Mouse (Mus musculus) megakaryocyte, embryonic 14.5 days (primary cell): Measurements from ENCODE around the gene Zfp109. TPM values are rescaled to one million over a fixed set of nuclear protein-coding genes. Genes with fewer than 3 reads are reported as not detected.

Experiments
- H3K27me3 ChIP-seq: replicated peaks from 2 replicates; pipeline ENCODE3; 2012; ENCODE audit warnings: inconsistent platforms
- H3K36me3 ChIP-seq: replicated peaks from 2 replicates; pipeline ENCODE3; 2012; ENCODE audit warnings: low read length, inconsistent platforms, mixed read lengths
- H3K4me1 ChIP-seq: 2 replicates; pipeline ENCODE4 v1.6.1; 2012; ENCODE audit warnings: inconsistent platforms
- H3K4me3 ChIP-seq: replicated peaks from 2 replicates; pipeline ENCODE3; 2012; ENCODE audit warnings: moderate library complexity, mild to moderate bottlenecking, inconsistent platforms
- H3K9me3 ChIP-seq: 2 replicates; pipeline ENCODE4 v1.6.1; 2012; ENCODE audit warnings: inconsistent platforms
- FLI1 ChIP-seq: IDR thresholded peaks from 2 replicates; pipeline ENCODE4 v1.6.1; 2012; ENCODE audit warnings: low read length, inconsistent platforms, mixed read lengths
- GATA1 ChIP-seq: IDR thresholded peaks from 3 replicates; pipeline ENCODE4 v1.6.1; 2012; ENCODE audit warnings: mixed read lengths, low read length, inconsistent platforms, borderline replicate concordance
- polyA plus RNA-seq: library from polyadenylated mRNA; stranded (reverse); fragments of >175 nt; gene quantifications from 2 replicates; pipeline ENCODE4 v1.2.3, GENCODE M21; 2012; ENCODE audit warnings: low replicate concordance; ENCODE audit not compliant: insufficient read depth

Gene Zfp109
- polyA plus RNA-seq, 1 experiment, result 0.27 TPM

- peaks cover 39% of the 10 kb centered on the region for H3K4me1 ChIP-seq
These were observed 29.7 kb downstream of the Zfp109 start for GRCm38 (mm10) chr7:24207488-24208261.

GRCm38 (mm10) chr7:24196961-24197360 is 40.4 kb downstream of the Zfp109 start:
- peaks cover 11% of the 10 kb centered on the region for H3K4me1 ChIP-seq
- peaks cover 77% of the 10 kb centered on the region for H3K36me3 ChIP-seq
- no peaks in the 10 kb centered on the region for H3K27me3 ChIP-seq
- peaks cover 47% of the 10 kb centered on the region for H3K9me3 ChIP-seq
- no peak overlapping the region for H3K4me3 ChIP-seq
- TF ChIP-seq GATA1, result no peak
- no peak for TF ChIP-seq FLI1

More at GRCm38 (mm10) chr7:24207488-24208261, 29.7 kb downstream of the Zfp109 start:
- Histone ChIP-seq H3K9me3 (peaks cover 11% of the 10 kb centered on the region), H3K4me3 (peak overlapping the region; percentile 92), H3K36me3 (peaks cover 30% of the 10 kb centered on the region), H3K27me3 (peaks cover 2% of the 10 kb centered on the region)
- TF ChIP-seq FLI1 (no peak), GATA1 (no peak)

GRCm38 (mm10) chr7:24193157-24193556 is 44.2 kb downstream of the Zfp109 start:
- no peak for TF ChIP-seq GATA1
- TF ChIP-seq FLI1, result no peak
- H3K4me1 ChIP-seq, result peaks cover 34% of the 10 kb centered on the region
- H3K27me3 ChIP-seq, result no peaks in the 10 kb centered on the region
- H3K9me3 ChIP-seq, result peaks cover 28% of the 10 kb centered on the region
- H3K36me3 ChIP-seq, result peaks cover 58% of the 10 kb centered on the region
- no peak overlapping the region for H3K4me3 ChIP-seq

- H3K27me3 ChIP-seq, result no peaks in the 10 kb centered on the region
- H3K4me3 ChIP-seq, result no peak overlapping the region
- H3K4me1 ChIP-seq, result peaks cover 52% of the 10 kb centered on the region
- peaks cover 48% of the 10 kb centered on the region for H3K36me3 ChIP-seq
- TF ChIP-seq GATA1, result no peak
- H3K9me3 ChIP-seq, result peaks cover 25% of the 10 kb centered on the region
These were observed 46.0 kb downstream of the Zfp109 start for GRCm38 (mm10) chr7:24191361-24191760.

GRCm38 (mm10) chr7:24189571-24189944 is 47.8 kb downstream of the Zfp109 start:
- peak overlapping the region; percentile 85 for H3K4me3 ChIP-seq
- H3K36me3 ChIP-seq, result peaks cover 44% of the 10 kb centered on the region
- no peaks in the 10 kb centered on the region for H3K27me3 ChIP-seq
- TF ChIP-seq GATA1 (no peak), FLI1 (no peak)
- H3K9me3 ChIP-seq, result peaks cover 23% of the 10 kb centered on the region
- peaks cover 56% of the 10 kb centered on the region for H3K4me1 ChIP-seq

GRCm38 (mm10) chr7:24188901-24189570 is 48.3 kb downstream of the Zfp109 start:
- peaks cover 60% of the 10 kb centered on the region for H3K4me1 ChIP-seq
- peaks cover 19% of the 10 kb centered on the region for H3K9me3 ChIP-seq
- no peaks in the 10 kb centered on the region for H3K27me3 ChIP-seq
- no peak for TF ChIP-seq GATA1
- TF ChIP-seq FLI1, result no peak
- peaks cover 39% of the 10 kb centered on the region for H3K36me3 ChIP-seq
- peak overlapping the region; percentile 85 for H3K4me3 ChIP-seq

GRCm38 (mm10) chr7:24187611-24188010 is 49.7 kb downstream of the Zfp109 start:
- peaks cover 65% of the 10 kb centered on the region for H3K4me1 ChIP-seq
- peaks cover 16% of the 10 kb centered on the region for H3K9me3 ChIP-seq
- H3K4me3 ChIP-seq, result peak overlapping the region; percentile 79
- H3K36me3 ChIP-seq, result peaks cover 30% of the 10 kb centered on the region
- TF ChIP-seq GATA1 (peak; percentile 45; the same call in 1 of the 3 replicates), FLI1 (peak; percentile 73; the same call in 1 of the 2 replicates)
- no peaks in the 10 kb centered on the region for H3K27me3 ChIP-seq

Other genes with a start within 250 kb of the Zfp109 start
- gene V1rd19, start 235.9 kb downstream of the Zfp109 start, polyA plus RNA-seq, result not detected in 2 replicates
- not detected in 2 replicates for gene Vmn1r183, start 184.3 kb downstream of the Zfp109 start, polyA plus RNA-seq
- gene Zfp180, start 155.6 kb downstream of the Zfp109 start, polyA plus RNA-seq, result 3.2 and 4.7 TPM in 2 replicates
- gene Zfp112, start 125.2 kb downstream of the Zfp109 start, polyA plus RNA-seq, result 0.16 TPM in 1 of 2 replicates, not detected in the other
- 1.00 and 2.8 TPM in 2 replicates for gene Zfp235, start 103.4 kb downstream of the Zfp109 start, polyA plus RNA-seq
- gene Zfp114, start 62.5 kb downstream of the Zfp109 start, polyA plus RNA-seq, result not detected in 2 replicates
- gene Zfp111, start 26.1 kb downstream of the Zfp109 start, polyA plus RNA-seq, result 0.41 TPM in 1 of 2 replicates, not detected in the other
- not detected in 2 replicates for gene Zfp108, start 17.2 kb upstream of the Zfp109 start, polyA plus RNA-seq
- 1.2 TPM in 1 of 2 replicates, not detected in the other for gene Zfp93, start 32.9 kb upstream of the Zfp109 start, polyA plus RNA-seq
- gene Zfp61, start 63.7 kb upstream of the Zfp109 start, polyA plus RNA-seq, result 5.2 and 7.2 TPM in 2 replicates
- gene Zfp94, start 79.1 kb upstream of the Zfp109 start, polyA plus RNA-seq, result 1.1 TPM in 1 of 2 replicates, not detected in the other
- gene Tescl, start 96.4 kb upstream of the Zfp109 start, polyA plus RNA-seq, result not detected in 2 replicates
- not detected in 2 replicates for gene Lypd5, start 111.6 kb upstream of the Zfp109 start, polyA plus RNA-seq
- 9.0 and 25.3 TPM in 2 replicates for gene Kcnn4, start 132.7 kb upstream of the Zfp109 start, polyA plus RNA-seq
- gene Smg9, start 162.1 kb upstream of the Zfp109 start, polyA plus RNA-seq, result 42.3 and 58.9 TPM in 2 replicates
- gene Irgc1, start 214.7 kb upstream of the Zfp109 start, polyA plus RNA-seq, result 0.28 TPM in 1 of 2 replicates, not detected in the other
- gene Plaur, start 224.9 kb upstream of the Zfp109 start, polyA plus RNA-seq, result 14.6 and 56.5 TPM in 2 replicates
- gene Cadm4, start 244.5 kb upstream of the Zfp109 start, polyA plus RNA-seq, result not detected in 2 replicates